Mouse (Mus musculus): ENCODE data around the gene Dlg2.

GRCm38 (mm10) chr7:92264325-92264724 lies 1787.9 kb downstream of the Dlg2 start:
- TF ChIP-seq CTCF (IDR thresholded peaks at IDR 0.05) (no peak), EP300 (IDR thresholded peaks at IDR 0.05; ENCODE audit: insufficient read depth, low read depth, low read length) (no peak), POLR2A (IDR thresholded peaks at IDR 0.05; ENCODE audit: insufficient read depth, low read depth, low read length) (no peak)
